ENCODE assay signal across 11 mouse cellular contexts in the genomic region with DNA sequence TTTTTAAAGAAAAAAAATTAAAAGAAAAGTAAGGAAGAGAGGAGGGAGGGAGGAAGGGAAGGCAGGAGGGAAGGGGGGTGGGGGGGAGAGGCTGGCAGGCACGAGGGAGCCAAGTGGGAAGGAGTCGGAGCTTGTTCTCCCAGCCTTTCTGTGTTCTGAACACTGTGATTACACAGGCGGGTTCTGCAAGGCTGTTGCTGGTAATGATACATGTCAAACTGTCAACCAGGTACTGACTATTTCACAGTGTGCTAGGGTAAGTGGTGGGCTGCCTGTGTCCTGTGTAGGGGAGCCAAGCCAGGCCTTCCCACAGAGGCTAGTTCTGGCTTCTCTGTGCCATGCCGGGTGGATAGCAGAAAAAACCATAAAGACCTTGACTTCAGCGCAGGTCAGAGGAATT. TPM values are rescaled to one million over a fixed set of nuclear protein-coding genes. Genes with fewer than 3 reads are reported as not detected.
DNase-seq lines count a peak whose midpoint lies in the region; ATAC-seq and TF ChIP-seq lines count a peak whose summit lies in the region.
"Had no signal": no experiment of that assay in that cellular context is flagged by ENCODE, and none has a peak within 500 bp of the region (broad histone marks: within the 10 kb centered on the region; RNA-seq: fewer than 3 reads in every experiment).

No protein-coding gene starts in this region.

- no peak overlapping the region for H3K9ac ChIP-seq in heart, postnatal 0 days (replicated peaks; ENCODE audit: low read depth, low read length)
- H3K9ac ChIP-seq in lung, embryonic 16.5 days (ENCODE audit: low read length): no peak overlapping the region
- H3K9ac ChIP-seq in embryonic facial prominence, embryonic 14.5 days (ENCODE audit: low read depth, low read length): no peak overlapping the region
- H3K9ac ChIP-seq in midbrain, embryonic 15.5 days: no peak overlapping the region
- H3K9ac ChIP-seq: limb, embryonic 12.5 days had no signal

- intact Hi-C loops in heart, postnatal 25 days (cut with DNase I): no loop called here

- H3K4me2 ChIP-seq in heart, postnatal 0 days (ENCODE audit: low read depth, low read length): no peak overlapping the region
- no peak overlapping the region for H3K4me2 ChIP-seq in lung, embryonic 16.5 days (ENCODE audit: low read depth, low read length)
- no peak overlapping the region for H3K4me2 ChIP-seq in embryonic facial prominence, embryonic 14.5 days (ENCODE audit: low read depth, low read length)
- H3K4me2 ChIP-seq in midbrain, embryonic 15.5 days: no peak overlapping the region
- H3K4me2 ChIP-seq: limb, embryonic 12.5 days had no signal

- H3K36me3 ChIP-seq in heart, postnatal 0 days (replicated peaks; ENCODE audit: control insufficient read depth, insufficient read depth, low read length): no peaks in the 10 kb centered on the region
- H3K36me3 ChIP-seq in lung, embryonic 16.5 days (ENCODE audit: control insufficient read depth, insufficient read depth, low read length): no peaks in the 10 kb centered on the region
- no peaks in the 10 kb centered on the region for H3K36me3 ChIP-seq in embryonic facial prominence, embryonic 14.5 days (ENCODE audit: control insufficient read depth, insufficient read depth, low read length)
- no peaks in the 10 kb centered on the region for H3K36me3 ChIP-seq in midbrain, embryonic 15.5 days (replicated peaks)
- H3K36me3 ChIP-seq: limb, embryonic 12.5 days had no signal

- no peaks in the 10 kb centered on the region for H3K9me3 ChIP-seq in heart, postnatal 0 days (replicated peaks; ENCODE audit: control insufficient read depth, low read length)
- no peaks in the 10 kb centered on the region for H3K9me3 ChIP-seq in lung, embryonic 16.5 days (ENCODE audit: control insufficient read depth, low read length)
- H3K9me3 ChIP-seq in embryonic facial prominence, embryonic 14.5 days (ENCODE audit: control insufficient read depth, low read length): no peaks in the 10 kb centered on the region
- no peaks in the 10 kb centered on the region for H3K9me3 ChIP-seq in midbrain, embryonic 15.5 days
- H3K9me3 ChIP-seq: limb, embryonic 12.5 days had no signal

- TF ChIP-seq POLR2A in lung, adult 2 months (IDR thresholded peaks at IDR 0.05; ENCODE audit: borderline replicate concordance, extremely low read depth, low read depth, low read length): no peak

- peaks cover 43% of the 10 kb centered on the region for H3K4me1 ChIP-seq in heart, postnatal 0 days (ENCODE audit: control insufficient read depth, insufficient read depth)
- H3K4me1 ChIP-seq in lung, embryonic 16.5 days (replicated peaks; ENCODE audit: control insufficient read depth, insufficient read depth, low read length): peaks cover 40% of the 10 kb centered on the region
- H3K4me1 ChIP-seq in lung, adult 2 months (ENCODE audit: control insufficient read depth, insufficient read depth, low read length): peaks cover 30% of the 10 kb centered on the region
- peaks cover 10% of the 10 kb centered on the region; the same call in 1 of the 2 replicates for H3K4me1 ChIP-seq in embryonic facial prominence, embryonic 14.5 days (ENCODE audit: control insufficient read depth, insufficient read depth, low read length)
- H3K4me1 ChIP-seq in midbrain, embryonic 15.5 days: peaks cover 9% of the 10 kb centered on the region

- peak; percentile 16 for DNase-seq in heart, postnatal 0 days (ENCODE audit: low spot score)
- DNase-seq in heart, postnatal 25 days (ENCODE audit: low spot score): no peak
- no peak for DNase-seq in lung, adult 2 months
- no peak for DNase-seq in embryonic facial prominence, embryonic 14.5 days (ENCODE audit: low spot score)
- no peak for DNase-seq in ovary, postnatal 36 days (ENCODE audit: low spot score)
- no peak for DNase-seq in gastrocnemius, postnatal 4 days (ENCODE audit: low spot score in 2 of 2)
- DNase-seq: cerebellum, postnatal 14 days; gastrocnemius, postnatal 25 days had no signal

- H3K27me3 ChIP-seq in heart, postnatal 0 days (ENCODE audit: control insufficient read depth, insufficient read depth, low read length): no peaks in the 10 kb centered on the region
- no peaks in the 10 kb centered on the region for H3K27me3 ChIP-seq in lung, embryonic 16.5 days (ENCODE audit: control insufficient read depth, insufficient read depth, low read depth, low read length)
- no peaks in the 10 kb centered on the region for H3K27me3 ChIP-seq in embryonic facial prominence, embryonic 14.5 days (replicated peaks; ENCODE audit: control insufficient read depth, insufficient read depth, low read length)
- no peaks in the 10 kb centered on the region for H3K27me3 ChIP-seq in midbrain, embryonic 15.5 days (replicated peaks)
- H3K27me3 ChIP-seq: limb, embryonic 12.5 days had no signal

- peak overlapping the region; percentile 52 for H3K27ac ChIP-seq in heart, postnatal 0 days (ENCODE audit: low read depth)
- H3K27ac ChIP-seq in lung, embryonic 16.5 days (ENCODE audit: low read length): peak overlapping the region; percentile 44; the same call in 1 of the 2 replicates
- no peak overlapping the region; the same call in 1 of the 2 replicates for H3K27ac ChIP-seq in embryonic facial prominence, embryonic 14.5 days (replicated peaks; ENCODE audit: low read depth, low read length)
- H3K27ac ChIP-seq in midbrain, embryonic 15.5 days: 0 out of 2 replicates have a peak overlapping the region, but pooled peaks have one; percentile 34
- H3K27ac ChIP-seq: limb, embryonic 12.5 days had no signal

- H3K4me3 ChIP-seq in heart, postnatal 0 days (ENCODE audit: low read depth, low read length): no peak overlapping the region
- no peak overlapping the region for H3K4me3 ChIP-seq in lung, embryonic 16.5 days (ENCODE audit: low read length)
- H3K4me3 ChIP-seq in lung, adult 2 months (replicated peaks; ENCODE audit: extremely low read depth, low read depth, low read length): no peak overlapping the region
- no peak overlapping the region for H3K4me3 ChIP-seq in embryonic facial prominence, embryonic 14.5 days (ENCODE audit: low read depth, low read length)
- H3K4me3 ChIP-seq in midbrain, embryonic 15.5 days: no peak overlapping the region
- H3K4me3 ChIP-seq: limb, embryonic 12.5 days had no signal

- TF ChIP-seq CTCF in heart, postnatal 0 days (IDR thresholded peaks at IDR 0.05; ENCODE audit: low read depth): no peak
- TF ChIP-seq CTCF in lung, adult 2 months (IDR thresholded peaks at IDR 0.05; ENCODE audit: insufficient read depth, low read length): no peak

- no peak for TF ChIP-seq EP300 in heart, postnatal 0 days (IDR thresholded peaks at IDR 0.05; ENCODE audit: low read depth)

- ATAC-seq in heart, postnatal 0 days (ENCODE audit: insufficient read depth, low read depth): peak; percentile 25; the same call in 1 of the 2 replicates
- no peak for ATAC-seq in lung, embryonic 16.5 days (ENCODE audit: low read depth)
- ATAC-seq in embryonic facial prominence, embryonic 14.5 days (ENCODE audit: low read depth): peak; percentile 41; the same call in 1 of the 2 replicates
- ATAC-seq in midbrain, embryonic 15.5 days (replicated peaks): no peak

- 36% methylated on average over 5 of the region's 5 CpGs for WGBS in heart, postnatal 0 days
- WGBS in lung, embryonic 16.5 days: 55% methylated on average over 5 of the region's 5 CpGs
- WGBS in lung, adult 2 months: 61% methylated on average over 5 of the region's 5 CpGs
- 54% methylated on average over 5 of the region's 5 CpGs for WGBS in embryonic facial prominence, embryonic 14.5 days
- 58% methylated on average over 5 of the region's 5 CpGs for WGBS in midbrain, embryonic 15.5 days

RNA-seq across cellular contexts. Expression of a gene that starts 57.2 kb away (rescaled TPM):
- 7.7 and 15.2 TPM in 2 replicates for total RNA-seq in heart, postnatal 0 days (2014; rRNA removed; ENCODE audit: low replicate concordance)
- 1.3 and 1.5 TPM in 2 replicates for polyA plus RNA-seq in heart, postnatal 0 days (2015; fragmentation: Nextera tagmentation; extraction: Ambion mirVana)
- 1 to 10 TPM; 7.3 TPM for total RNA-seq in heart, postnatal 25 days (2021)
- 3.3 and 3.7 TPM in 2 replicates for polyA plus RNA-seq in lung, embryonic 16.5 days (2015; fragmentation: Nextera tagmentation; extraction: Ambion mirVana)
- polyA plus RNA-seq in lung, adult 2 months (2012; rRNA removed): 20.7 and 21.9 TPM in 2 replicates
- 10.4 and 10.8 TPM in 2 replicates for polyA plus RNA-seq in embryonic facial prominence, embryonic 14.5 days (2014; fragmentation: Nextera tagmentation; extraction: Ambion mirVana)
- 5.1 and 6.1 TPM in 2 replicates for polyA plus RNA-seq in midbrain, embryonic 15.5 days (2015; fragmentation: Nextera tagmentation; extraction: Ambion mirVana)
- 100 to 1,000 TPM; 120 to 144 TPM for total RNA-seq in gastrocnemius, postnatal 4 days (2021)

Comparison
In these comparisons a context has a peak if more than half of its experiments do, and no peak if none do; other contexts are left out.
1. ATAC-seq: peak in heart, postnatal 0 days (single experiment) and embryonic facial prominence, embryonic 14.5 days (single experiment); none in lung, embryonic 16.5 days (single experiment) and midbrain, embryonic 15.5 days (single experiment).